Mouse (Mus musculus) cortical plate, adult 2 months (tissue): ENCODE data around the gene Hivep3.

Experiments
- CTCF ChIP-seq: fragments of 200-500 bp; IDR thresholded peaks from 2 replicates; pipeline ENCODE4 v1.5.1; 2011; ENCODE audit warnings: mild to moderate bottlenecking, control low read depth, low read length; ENCODE audit not compliant: insufficient read depth; ENCODE audit errors: extremely low read depth
- POLR2A ChIP-seq: fragments of 200-500 bp; IDR thresholded peaks from 2 replicates; pipeline ENCODE4 v1.6.1; 2011; ENCODE audit warnings: mild to moderate bottlenecking, low read length, control low read depth; ENCODE audit not compliant: insufficient read depth; ENCODE audit errors: extremely low read depth

- TF ChIP-seq CTCF (no peak), POLR2A (peak; percentile 98)
These were observed at the start of gene Hivep3 for GRCm38 (mm10) chr4:119733184-119733880.
